Mouse (Mus musculus): ENCODE data around the gene Smoc2. TPM values are rescaled to one million over a fixed set of nuclear protein-coding genes. Genes with fewer than 3 reads are reported as not detected.
A peak's percentile ranks its signal among the peaks of the same experiment; 100 is the strongest.

Gene Smoc2
- 23.7 and 24.6 TPM in 2 replicates for polyA plus RNA-seq (2012; rRNA removed)

DNA sequence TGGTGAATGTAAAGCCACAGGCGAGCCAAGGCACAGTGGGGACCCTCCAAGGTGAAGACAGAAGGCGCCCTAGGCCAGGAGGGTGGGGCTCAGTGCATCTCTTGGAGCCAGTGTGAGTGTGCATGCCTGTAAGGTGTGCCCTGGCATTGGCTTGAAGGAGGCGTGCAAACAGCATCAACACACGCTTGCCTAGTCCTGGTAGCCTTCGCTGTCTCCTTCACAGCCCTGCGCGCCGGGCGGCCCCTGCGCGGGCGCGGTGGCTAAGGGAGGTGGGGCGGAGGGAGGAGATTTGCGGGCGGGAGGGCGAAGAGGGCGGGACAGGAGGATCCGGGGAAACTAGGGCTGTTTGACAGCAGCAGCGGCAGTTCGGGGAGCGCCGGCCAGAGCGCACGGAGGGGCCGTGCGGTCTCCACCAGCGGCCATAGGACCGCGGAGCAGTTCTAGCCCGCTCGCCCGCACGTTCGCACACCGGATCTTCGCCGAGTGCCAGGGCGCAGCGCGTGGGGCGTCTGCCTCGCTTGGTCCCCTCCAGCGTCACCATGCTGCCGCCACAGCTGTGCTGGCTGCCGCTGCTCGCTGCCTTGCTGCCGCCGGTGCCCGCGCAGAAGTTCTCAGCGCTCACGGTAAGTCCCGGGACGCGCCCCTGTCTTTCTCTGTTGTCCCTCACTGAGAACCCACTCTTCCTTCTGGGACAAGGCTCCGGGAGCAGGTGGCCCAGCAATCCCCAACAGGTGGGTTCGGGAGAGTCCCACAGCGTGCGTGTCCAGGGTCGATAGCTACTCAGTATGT is at the start of gene Smoc2:
Gene Smoc2, plus strand, starts transcription at position 330 of the 789 bp plus-strand sequence.
- Histone ChIP-seq H3K36me3 (ENCODE audit: control insufficient read depth, insufficient read depth, low read length) (no peaks in the 10 kb centered on the region), H3K4me3 (ENCODE audit: control insufficient read depth, low read depth, low read length) (peak within 1 kb of the TSS; percentile 60), H3K27me3 (ENCODE audit: control insufficient read depth, insufficient read depth, low read length) (no peaks in the 10 kb centered on the region), H3K27ac (ENCODE audit: control insufficient read depth, insufficient read depth, low read depth, low read length) (no peak within 1 kb of the TSS), H3K4me1 (ENCODE audit: control insufficient read depth, insufficient read depth, low read length) (peaks cover 7% of the 10 kb centered on the region; the same call in 1 of the 2 replicates)
- peak; percentile 28; the same call in 1 of the 2 replicates for TF ChIP-seq POLR2A (IDR thresholded peaks at IDR 0.05; ENCODE audit: control insufficient read depth, low read depth, low read length)
- TF ChIP-seq CTCF (IDR thresholded peaks at IDR 0.05; ENCODE audit: control insufficient read depth, insufficient read depth, insufficient replicate concordance, low read depth, low read length): no peak

DNA sequence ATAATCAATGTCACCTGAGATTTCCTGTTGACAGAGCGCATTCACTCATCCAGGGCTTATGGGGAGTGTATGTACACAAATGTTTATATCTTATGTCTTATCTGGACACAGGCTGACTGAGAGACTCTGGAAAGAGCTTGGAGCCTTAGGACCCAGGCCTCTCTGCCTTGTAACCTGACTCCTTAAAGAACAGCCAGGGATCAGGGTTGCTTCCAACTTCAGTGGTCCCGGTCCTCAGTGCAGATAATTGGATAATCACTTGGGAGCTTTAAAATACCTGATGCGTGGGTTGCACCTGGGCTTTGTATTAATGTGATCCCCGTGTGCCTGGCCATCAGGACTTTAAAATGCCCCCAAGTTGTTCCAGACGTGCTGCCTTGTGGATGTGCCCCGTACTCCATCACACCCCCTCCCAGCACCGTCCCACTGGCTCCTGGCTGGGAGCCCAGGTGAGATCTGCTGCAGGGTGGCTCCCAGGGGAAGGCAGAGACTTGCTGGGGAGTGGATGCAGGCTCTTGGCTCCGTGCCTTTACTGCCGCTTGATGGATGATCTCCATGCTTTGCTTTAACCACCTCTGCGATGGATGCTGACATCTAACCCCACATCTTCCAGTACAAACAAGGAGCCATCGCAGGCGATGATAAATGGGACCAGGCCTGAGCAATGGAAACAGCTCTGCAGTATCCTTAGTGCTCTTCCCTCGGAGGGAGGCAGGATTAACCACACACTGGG is 48.4 kb upstream of the Smoc2 start:
- TF ChIP-seq CTCF (IDR thresholded peaks at IDR 0.05; ENCODE audit: control insufficient read depth, insufficient read depth, insufficient replicate concordance, low read depth, low read length) (no peak), POLR2A (IDR thresholded peaks at IDR 0.05; ENCODE audit: control insufficient read depth, low read depth, low read length) (no peak)
- Histone ChIP-seq H3K27ac (ENCODE audit: control insufficient read depth, insufficient read depth, low read depth, low read length) (no peak overlapping the region), H3K36me3 (ENCODE audit: control insufficient read depth, insufficient read depth, low read length) (no peaks in the 10 kb centered on the region), H3K4me3 (ENCODE audit: control insufficient read depth, low read depth, low read length) (no peak overlapping the region), H3K4me1 (ENCODE audit: control insufficient read depth, insufficient read depth, low read length) (no peaks in the 10 kb centered on the region), H3K27me3 (ENCODE audit: control insufficient read depth, insufficient read depth, low read length) (no peaks in the 10 kb centered on the region)

DNA sequence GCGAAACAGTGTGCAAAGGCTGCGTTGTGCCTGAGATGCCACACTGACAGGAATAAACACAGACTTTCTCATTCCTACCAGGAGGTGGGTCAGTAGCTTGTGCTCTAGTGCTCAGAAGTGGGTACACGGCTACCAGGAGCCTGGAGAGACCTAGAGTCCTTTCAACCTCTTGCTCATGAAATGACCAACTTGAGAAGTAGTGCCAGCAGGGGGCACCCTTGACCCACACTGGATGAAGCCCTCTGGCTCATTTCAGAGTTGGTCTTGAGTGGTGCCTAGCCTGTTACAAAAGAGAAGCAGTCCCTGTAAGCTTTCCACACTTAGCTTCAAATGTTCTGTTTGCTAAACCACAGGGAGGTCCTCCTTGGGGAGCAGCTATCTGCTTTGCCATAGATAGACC is 46.7 kb upstream of the Smoc2 start:
- TF ChIP-seq POLR2A (IDR thresholded peaks at IDR 0.05; ENCODE audit: control insufficient read depth, low read depth, low read length) (no peak), CTCF (IDR thresholded peaks at IDR 0.05; ENCODE audit: control insufficient read depth, insufficient read depth, insufficient replicate concordance, low read depth, low read length) (peak; percentile 46; the same call in 1 of the 2 replicates)
- Histone ChIP-seq H3K27ac (ENCODE audit: control insufficient read depth, insufficient read depth, low read depth, low read length) (no peak overlapping the region), H3K27me3 (ENCODE audit: control insufficient read depth, insufficient read depth, low read length) (no peaks in the 10 kb centered on the region), H3K36me3 (ENCODE audit: control insufficient read depth, insufficient read depth, low read length) (no peaks in the 10 kb centered on the region), H3K4me3 (ENCODE audit: control insufficient read depth, low read depth, low read length) (no peak overlapping the region), H3K4me1 (ENCODE audit: control insufficient read depth, insufficient read depth, low read length) (no peaks in the 10 kb centered on the region)

DNA sequence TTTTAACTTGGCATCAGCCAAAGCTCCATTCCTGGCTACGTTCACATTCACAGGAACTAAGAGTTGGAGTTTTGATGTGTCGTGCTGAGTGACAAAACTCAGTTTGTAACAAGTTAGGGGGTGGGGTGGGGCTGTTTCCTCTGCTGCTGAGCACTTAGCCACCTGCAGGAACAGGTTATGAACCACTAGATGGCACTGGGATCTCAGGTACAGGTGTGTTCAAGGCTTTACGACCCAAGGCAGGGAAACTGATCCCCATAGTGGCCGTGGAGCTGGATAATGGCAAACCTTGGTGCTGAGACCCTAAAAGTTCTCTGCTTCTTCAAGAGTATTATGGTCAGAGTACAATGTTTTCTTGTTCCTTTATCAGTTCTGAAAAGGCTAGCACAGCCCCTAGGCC is 45.6 kb upstream of the Smoc2 start:
- no peak overlapping the region for H3K4me3 ChIP-seq (ENCODE audit: control insufficient read depth, low read depth, low read length)
- H3K27ac ChIP-seq (ENCODE audit: control insufficient read depth, insufficient read depth, low read depth, low read length): no peak overlapping the region
- no peaks in the 10 kb centered on the region for H3K4me1 ChIP-seq (ENCODE audit: control insufficient read depth, insufficient read depth, low read length)
- no peaks in the 10 kb centered on the region for H3K27me3 ChIP-seq (ENCODE audit: control insufficient read depth, insufficient read depth, low read length)
- TF ChIP-seq POLR2A (IDR thresholded peaks at IDR 0.05; ENCODE audit: control insufficient read depth, low read depth, low read length) (no peak), CTCF (IDR thresholded peaks at IDR 0.05; ENCODE audit: control insufficient read depth, insufficient read depth, insufficient replicate concordance, low read depth, low read length) (no peak)
- H3K36me3 ChIP-seq (ENCODE audit: control insufficient read depth, insufficient read depth, low read length): no peaks in the 10 kb centered on the region

DNA sequence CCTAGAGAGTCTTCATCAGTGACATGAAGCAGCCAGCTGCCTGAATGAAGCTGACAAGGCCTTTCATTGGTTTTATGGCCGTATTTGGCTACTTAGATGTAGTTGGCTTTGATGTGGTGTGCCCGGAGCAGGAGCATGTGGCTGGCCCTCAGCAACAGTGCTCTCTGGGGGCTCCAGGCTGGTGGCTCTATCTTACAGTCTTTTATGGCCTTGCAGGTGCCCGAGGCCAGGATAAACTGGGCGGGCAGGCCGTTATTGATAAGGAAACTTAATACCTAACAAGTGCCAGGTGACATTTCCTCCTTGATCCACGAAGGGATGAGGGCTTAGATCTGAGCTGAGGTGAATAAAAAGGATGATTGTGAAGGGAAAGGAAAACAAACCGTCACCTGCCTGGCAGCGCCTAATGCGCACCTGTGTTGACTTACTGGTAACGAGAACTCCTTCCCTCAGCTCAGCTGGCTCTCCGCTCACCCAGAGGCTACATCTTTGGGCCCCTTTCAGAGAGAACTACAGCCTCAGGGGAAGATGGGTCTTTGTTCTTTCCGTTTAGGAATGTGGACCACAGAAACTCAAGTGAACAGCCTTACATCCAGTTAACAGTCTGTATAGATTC is 44.4 kb upstream of the Smoc2 start:
- Histone ChIP-seq H3K27me3 (ENCODE audit: control insufficient read depth, insufficient read depth, low read length) (no peaks in the 10 kb centered on the region), H3K27ac (ENCODE audit: control insufficient read depth, insufficient read depth, low read depth, low read length) (no peak overlapping the region), H3K4me3 (ENCODE audit: control insufficient read depth, low read depth, low read length) (no peak overlapping the region), H3K36me3 (ENCODE audit: control insufficient read depth, insufficient read depth, low read length) (no peaks in the 10 kb centered on the region), H3K4me1 (ENCODE audit: control insufficient read depth, insufficient read depth, low read length) (no peaks in the 10 kb centered on the region)
- no peak for TF ChIP-seq CTCF (IDR thresholded peaks at IDR 0.05; ENCODE audit: control insufficient read depth, insufficient read depth, insufficient replicate concordance, low read depth, low read length)

DNA sequence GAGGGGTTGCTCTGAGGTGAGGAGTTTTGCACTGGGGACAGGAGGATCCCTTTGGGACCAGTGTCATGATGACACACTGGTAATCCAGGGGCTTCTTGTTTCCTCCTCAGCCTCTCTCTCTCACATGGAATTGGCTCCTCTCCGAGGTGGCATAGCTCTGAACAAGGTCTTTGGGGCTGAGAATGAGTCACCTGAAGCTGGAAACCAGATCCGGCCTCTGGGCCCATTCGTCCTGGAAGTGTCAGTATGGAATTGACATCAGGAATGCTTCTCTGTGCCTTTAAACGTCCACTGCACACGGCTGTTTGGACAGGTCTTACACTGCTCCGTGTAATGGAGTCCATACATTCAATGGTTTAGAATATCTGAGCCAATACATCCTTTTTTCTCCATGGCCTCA is 42.2 kb upstream of the Smoc2 start:
- no peaks in the 10 kb centered on the region for H3K4me1 ChIP-seq (ENCODE audit: control insufficient read depth, insufficient read depth, low read length)
- H3K36me3 ChIP-seq (ENCODE audit: control insufficient read depth, insufficient read depth, low read length): no peaks in the 10 kb centered on the region
- no peak for TF ChIP-seq POLR2A (IDR thresholded peaks at IDR 0.05; ENCODE audit: control insufficient read depth, low read depth, low read length)
- TF ChIP-seq CTCF (IDR thresholded peaks at IDR 0.05; ENCODE audit: control insufficient read depth, insufficient read depth, insufficient replicate concordance, low read depth, low read length): no peak
- H3K27me3 ChIP-seq (ENCODE audit: control insufficient read depth, insufficient read depth, low read length): no peaks in the 10 kb centered on the region
- no peak overlapping the region for H3K4me3 ChIP-seq (ENCODE audit: control insufficient read depth, low read depth, low read length)
- H3K27ac ChIP-seq (ENCODE audit: control insufficient read depth, insufficient read depth, low read depth, low read length): no peak overlapping the region

DNA sequence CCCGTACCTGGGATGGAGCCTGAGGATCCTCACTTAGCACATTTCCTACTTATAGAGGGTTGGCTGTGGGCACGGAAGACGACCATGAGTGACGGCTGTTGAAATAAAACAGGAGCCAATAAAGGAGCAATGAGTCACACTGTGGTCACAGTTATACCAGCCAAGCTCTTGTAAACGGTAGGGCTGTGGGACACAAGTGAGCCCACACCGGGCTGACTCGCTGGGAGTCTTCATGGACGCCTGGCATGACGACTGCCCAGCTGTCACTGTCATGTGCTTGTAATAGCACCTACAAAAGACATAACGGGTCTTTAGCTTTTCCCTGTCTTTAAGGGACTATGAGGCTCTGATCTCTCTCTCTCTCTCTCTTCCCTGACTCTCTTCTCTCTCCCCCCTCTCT is 39.3 kb upstream of the Smoc2 start:
- TF ChIP-seq POLR2A (IDR thresholded peaks at IDR 0.05; ENCODE audit: control insufficient read depth, low read depth, low read length): no peak
- no peak for TF ChIP-seq CTCF (IDR thresholded peaks at IDR 0.05; ENCODE audit: control insufficient read depth, insufficient read depth, insufficient replicate concordance, low read depth, low read length)
- H3K4me1 ChIP-seq (ENCODE audit: control insufficient read depth, insufficient read depth, low read length): no peaks in the 10 kb centered on the region
- H3K27me3 ChIP-seq (ENCODE audit: control insufficient read depth, insufficient read depth, low read length): no peaks in the 10 kb centered on the region
- H3K4me3 ChIP-seq (ENCODE audit: control insufficient read depth, low read depth, low read length): no peak overlapping the region
- H3K27ac ChIP-seq (ENCODE audit: control insufficient read depth, insufficient read depth, low read depth, low read length): no peak overlapping the region
- no peaks in the 10 kb centered on the region for H3K36me3 ChIP-seq (ENCODE audit: control insufficient read depth, insufficient read depth, low read length)

Data from testis, adult 2 months (tissue).